Mouse (Mus musculus): Measurements from ENCODE around the gene Cdh23.

Cdh23 gene

DNA sequence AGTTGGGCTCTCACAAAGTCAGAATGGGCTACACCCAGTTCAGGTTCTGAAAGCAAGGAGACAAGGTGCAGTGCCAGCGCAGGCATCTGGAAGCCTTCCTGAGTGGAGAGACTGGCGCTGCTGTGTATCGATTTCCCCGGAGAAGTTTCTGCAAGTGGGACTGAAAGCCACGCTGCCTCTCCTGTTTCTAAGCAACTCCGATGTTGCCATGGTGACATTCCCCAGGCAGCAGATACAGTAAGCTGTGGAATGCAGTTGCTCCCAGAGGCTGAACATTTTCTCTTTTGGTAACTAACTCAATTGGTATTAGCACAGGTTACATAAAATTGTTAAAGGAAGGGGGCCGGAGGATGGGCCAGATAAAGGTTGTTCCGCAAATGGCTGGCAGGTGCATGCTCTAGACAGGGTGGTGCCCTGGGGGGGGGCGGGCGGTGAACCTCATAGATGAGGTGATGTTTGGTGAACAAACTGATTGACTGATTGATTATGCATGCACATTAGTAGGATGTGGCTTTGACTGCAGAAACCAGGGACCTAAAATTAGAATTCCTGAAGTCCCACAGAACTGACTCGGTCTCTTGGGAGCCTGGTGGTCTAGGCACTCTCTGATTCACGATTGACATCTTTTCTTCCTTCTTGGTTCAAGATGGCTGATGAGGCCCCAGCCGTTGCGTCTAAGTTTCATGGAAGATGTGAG is 410.5 kb downstream of the Cdh23 start:
- DNase-seq (ENCODE audit: low spot score in 2 of 2) = peak; percentile 87 to 92

DNA sequence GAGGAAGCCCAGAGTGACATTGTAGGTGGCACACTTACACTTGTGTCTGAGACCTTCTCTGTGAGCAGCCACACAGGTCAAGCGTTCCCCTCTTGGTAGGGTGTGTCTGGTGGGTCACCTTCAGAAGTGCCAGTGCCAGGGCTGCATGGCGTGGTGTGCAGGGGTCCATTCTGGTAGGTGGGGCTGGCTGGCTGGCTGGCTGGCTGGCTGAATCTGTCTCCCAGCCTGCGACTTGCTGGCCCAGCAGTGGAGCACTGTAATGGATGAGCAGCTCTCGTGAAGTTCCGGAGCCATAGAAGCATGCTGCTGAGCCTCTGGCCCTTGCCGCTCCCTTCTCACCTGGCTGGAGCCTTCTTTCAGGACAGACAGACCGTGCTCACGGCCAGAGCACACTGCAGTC is 411.1 kb downstream of the Cdh23 start:
- DNase-seq (ENCODE audit: low spot score in 2 of 2) = peak in 1 of 2 experiments; percentile 54

DNA sequence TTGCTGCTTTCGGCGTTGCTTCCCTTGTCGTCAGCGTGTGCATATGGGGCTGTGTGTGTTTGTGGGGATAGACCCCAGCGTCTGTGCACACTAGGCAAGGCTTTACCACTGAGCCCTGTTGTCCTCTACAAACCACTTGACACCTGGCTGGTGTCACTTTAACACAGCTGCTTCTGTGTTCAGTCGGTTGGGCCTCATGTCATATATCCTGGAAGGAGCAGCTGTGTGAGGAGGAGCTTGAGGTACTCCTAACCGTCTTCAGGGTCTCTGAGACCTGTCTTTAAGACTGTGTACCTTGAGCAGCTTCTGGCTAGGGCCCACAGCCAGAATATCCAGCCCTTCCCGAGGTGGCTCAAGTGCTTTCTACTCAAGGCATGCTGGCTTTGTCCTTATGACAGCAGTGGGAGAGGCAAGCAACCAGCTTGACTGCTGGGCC is 411.6 kb downstream of the Cdh23 start:
- DNase-seq (ENCODE audit: low spot score in 2 of 2) = no peak

DNA sequence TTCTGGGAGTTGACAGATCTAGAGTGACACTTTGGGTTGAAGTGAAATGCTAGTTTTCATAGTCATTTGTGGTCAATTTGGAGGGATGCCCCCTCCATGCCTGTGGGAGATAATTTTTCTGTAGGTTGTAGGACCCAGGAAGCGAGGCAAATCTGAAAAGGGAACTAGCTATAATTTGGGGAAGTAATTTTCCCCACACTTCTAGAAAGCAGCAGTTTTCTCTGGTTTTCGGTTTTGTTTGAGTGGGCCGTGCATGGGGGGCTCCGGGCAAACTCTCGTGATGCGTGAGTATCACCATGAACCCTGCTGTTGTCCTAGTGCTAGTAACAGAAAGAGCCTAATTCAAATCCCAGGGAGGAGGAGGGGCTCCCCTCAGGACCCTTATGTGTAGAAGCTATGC is 412.0 kb downstream of the Cdh23 start:
- no peak for DNase-seq (ENCODE audit: low spot score in 2 of 2)

DNA sequence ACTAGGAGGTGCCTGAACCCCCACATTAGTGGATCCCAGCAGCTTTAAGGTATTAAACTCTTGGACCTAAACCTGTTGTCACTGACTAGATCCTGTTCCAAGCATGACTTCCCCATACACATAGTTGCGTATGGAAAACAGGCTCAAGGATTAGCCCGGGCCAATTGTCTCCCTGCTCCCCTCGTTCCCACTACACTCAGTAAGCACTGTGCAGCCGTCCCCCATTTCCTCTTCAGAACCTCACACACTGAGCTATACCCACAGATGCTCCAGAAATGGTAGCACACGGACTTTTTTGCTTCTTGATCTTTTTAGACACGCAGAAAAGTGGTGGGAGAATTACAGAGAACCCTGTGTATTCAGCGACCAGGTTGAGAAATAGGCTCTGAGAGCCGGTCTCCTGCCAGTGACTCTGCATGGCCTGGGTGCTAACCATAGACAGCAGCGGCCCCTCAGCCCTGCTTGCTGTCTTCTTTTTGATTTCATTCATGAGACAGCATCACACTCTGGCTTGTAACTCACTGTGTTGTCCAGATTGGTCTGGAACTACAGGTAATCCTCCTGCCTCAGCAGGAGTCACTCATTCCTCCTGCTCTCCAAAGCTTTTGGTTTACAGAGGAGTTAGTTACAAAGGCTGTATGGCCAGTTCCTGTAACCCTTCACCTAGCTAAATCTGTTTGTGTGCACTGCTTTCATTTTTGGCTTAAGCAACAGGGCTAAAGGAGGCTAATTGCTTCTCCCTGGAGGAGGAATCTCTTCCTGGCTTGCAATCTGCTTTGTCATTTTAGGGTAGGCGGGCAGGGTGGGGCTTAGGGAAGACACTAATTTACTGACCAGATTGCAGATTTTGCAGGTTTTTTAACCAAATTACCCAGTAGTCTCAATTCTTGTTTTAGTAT is 413.9 kb downstream of the Cdh23 start:
- DNase-seq (ENCODE audit: low spot score in 2 of 2) = peak; percentile 55 to 63

DNA sequence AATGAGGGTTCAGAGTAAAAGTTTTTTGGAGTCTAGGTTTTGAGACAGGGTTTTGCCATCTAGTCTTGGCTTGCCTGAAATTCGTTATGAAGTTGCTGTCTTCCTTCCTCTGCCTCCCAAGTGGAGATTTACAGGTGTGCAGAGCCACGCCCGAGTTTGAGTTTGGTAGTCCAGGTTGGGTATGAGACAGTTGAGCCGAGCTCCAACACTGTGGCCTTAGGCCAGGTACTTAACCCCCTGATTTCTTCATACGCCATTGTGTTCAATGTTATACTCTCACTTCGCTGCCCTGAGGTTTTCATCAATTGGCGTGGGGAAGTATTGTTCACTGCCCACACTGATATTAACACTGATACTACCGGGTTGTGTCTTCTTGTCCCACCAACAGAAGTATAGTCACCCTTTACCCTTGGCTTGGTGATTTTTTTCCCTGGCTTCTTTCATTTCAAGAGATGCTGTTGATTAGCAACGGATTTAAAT is 414.7 kb downstream of the Cdh23 start:
- no peak for DNase-seq (ENCODE audit: low spot score in 2 of 2)

DNA sequence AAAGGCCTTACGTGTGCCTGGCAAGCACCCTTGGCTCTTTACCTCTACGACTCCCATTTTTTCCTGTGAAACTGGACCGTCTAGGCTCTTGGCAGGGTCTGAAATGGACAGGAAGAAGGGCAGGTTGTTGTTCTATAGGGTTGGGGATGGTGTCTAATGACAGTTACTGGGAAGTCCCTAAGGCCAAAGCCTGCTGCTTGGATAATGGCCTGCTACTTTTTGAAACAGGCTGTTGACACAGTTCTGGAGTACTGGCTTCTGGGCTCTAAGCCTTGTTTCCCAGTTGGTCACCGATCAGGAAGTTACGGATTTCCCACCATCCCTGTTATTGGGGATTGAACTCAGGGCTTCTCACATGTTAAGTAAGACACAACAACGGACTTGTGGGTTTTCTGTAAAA is 415.9 kb downstream of the Cdh23 start:
- no peak for DNase-seq (ENCODE audit: low spot score in 2 of 2)

DNA sequence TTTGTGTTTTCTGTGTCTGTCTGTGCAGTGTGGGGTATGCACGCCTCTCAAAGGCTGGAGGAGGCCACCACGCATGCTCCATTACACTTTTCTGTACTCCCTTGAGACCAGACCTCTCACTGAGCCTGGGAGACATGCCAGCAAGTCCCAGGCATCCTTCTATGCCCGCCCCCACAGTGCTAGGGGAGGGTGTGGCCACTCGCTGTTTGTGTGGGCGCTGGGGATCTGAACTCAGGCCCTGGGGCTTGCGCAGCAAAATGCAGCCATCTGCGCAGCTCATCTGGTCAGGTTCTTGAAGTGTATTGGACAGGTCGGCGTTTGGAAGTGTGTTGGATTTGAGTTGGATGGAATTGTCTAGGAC is 416.4 kb downstream of the Cdh23 start:
- peak; percentile 82 to 86 for DNase-seq (ENCODE audit: low spot score in 2 of 2)

DNA sequence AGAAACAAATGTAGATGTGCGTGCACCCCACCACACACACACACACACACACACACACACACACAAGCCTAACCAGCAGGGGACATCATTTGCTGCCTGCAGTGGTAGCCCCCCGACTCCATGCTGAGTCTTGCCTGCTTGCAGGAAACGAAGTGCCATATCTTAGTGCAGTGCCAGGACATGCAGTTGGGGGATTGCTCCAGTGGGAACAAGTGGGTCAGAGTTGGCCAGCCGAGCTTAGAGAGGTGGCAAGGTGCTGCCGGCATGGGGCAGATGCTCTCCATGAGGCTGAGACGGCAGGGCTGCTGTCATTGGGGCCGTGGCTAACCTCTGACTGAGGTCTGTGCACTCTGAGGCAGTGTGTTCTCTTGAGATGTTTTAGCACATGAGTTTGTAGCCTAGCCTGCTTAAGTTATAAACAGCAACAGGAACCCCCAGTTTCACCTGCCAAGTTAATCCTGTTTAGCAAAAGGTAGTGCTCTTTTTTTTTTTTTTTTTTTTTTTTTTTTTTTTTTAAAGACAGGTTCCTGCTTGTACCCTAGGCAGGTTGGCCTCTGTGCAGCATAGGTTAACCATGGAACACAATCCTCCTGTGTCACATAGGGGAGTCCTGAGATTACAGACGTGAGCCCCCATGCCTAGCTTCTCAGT is 416.9 kb downstream of the Cdh23 start:
- no peak for DNase-seq (ENCODE audit: low spot score in 2 of 2)

DNA sequence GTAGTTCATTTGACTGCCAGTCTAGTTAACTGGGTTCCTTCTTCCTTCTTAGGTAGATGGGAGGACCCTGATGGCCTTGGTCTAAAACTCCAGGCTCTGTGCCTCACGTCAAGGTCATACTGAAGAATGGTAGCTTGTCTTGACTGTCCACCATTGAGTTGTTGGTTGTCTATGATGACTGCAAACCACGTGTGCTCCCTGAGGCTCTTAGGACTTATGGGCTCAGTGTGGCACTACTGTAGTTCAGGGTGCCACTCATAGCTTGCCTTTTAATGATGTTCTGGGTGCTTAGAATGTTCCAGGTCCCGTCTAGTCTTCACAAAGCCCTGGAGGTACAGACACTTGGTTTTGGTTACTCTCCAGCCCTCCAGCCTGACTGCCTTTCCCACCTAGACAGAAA is 417.5 kb downstream of the Cdh23 start:
- no peak for DNase-seq (ENCODE audit: low spot score in 2 of 2)

DNA sequence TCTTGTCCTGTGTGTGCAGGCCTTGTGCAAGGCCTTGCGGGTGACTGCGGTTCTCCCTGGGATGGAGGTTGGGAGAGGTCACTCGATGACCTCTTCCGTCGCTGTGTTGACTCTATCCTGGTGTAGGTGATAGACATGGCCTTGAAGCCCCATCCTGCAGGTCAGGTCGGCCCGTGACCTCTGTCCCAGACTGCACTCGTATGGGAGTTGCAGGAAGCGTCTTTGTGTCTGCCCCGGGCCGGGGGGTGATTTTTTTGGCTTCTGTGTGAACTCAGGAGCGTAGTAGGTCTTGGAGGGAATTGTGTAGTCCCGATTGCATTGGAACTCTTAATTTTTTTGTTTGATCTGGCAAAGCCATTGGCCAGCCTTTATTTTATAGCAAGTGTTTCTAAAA is 418.3 kb downstream of the Cdh23 start:
- no peak for DNase-seq (ENCODE audit: low spot score in 2 of 2)

DNA sequence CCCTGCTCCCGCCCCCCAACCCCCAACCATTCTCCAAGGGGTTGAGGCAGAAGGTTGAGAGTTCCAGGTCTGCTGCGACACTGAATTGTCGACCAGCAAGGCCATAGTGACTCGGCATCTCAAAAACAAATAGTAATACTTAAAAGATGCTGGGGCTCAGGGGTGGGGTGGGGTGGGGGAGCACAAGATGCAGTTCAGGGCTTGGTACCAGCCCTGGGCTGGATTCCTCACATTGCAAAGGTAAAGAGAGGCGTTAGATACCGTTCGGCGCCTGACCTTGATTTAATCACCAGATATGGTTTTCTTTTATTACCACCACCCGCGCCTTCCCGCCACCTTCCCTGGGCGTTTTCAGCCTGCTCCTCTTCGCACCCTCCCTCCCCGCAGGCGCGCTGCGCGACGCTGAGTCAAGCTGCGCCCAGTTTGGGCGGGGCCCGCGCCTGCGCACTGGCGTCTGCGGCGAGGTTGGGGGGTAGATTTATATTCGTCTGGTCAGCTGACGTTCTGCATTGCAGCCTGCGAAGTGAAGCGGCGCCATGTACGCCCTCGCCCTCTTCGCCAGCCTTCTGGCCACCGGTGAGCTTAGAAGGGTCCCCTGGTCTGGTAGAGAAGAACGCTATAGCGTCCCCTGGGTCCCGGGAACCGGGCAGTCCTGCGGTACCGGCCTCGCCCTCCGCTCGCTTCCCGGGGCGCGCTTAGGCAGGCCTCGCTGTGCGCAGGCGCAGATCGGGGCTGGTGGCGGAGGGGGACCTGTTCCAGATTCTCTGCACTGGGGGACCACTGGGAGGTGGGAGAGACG is 418.9 kb downstream of the Cdh23 start, which contains the start of gene Psap:
TSS of gene Psap (plus strand) at position 421 of the 799 bp plus-strand sequence.
- DNase-seq (ENCODE audit: low spot score in 2 of 2) = peak; percentile 94

DNA sequence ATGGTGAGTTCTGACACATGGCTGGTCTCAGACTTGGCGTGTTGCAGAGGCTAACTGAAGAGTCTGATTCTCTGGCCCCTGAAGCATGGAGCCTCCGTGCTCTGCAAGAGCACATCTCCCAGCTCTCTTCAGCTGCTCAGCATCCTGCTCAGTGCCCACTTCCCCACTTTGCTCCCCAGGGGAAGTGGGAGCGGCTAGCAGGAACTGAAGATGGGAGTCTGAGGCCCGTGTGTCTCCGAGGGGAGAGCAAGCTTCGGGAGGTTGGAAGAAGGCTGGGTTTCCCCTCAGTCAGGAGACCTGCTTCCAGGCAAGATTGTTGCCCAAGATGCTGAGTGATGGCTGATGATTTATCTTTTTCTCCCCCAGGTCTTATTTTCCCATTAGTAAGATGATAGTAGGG is 422.9 kb downstream of the Cdh23 start:
- no peak for DNase-seq (ENCODE audit: low spot score in 2 of 2)

DNA sequence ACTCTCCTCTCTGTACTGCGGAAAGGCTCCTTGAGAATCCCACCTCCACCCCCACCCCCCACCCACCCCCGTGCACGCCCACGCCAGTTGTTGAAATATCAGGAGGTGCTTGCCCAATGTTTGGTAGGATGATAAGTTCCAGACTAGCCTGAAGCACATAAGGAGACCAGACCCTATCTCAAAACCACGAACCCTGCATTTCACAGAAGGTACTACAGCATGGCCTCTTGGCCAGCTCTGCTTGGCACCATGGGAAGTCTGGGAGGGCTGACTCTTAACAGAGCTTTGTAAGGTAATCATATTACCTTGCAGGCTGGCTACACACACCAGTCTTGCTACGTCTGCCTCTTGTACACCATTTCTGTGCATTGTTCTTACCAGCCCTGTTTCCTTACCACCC is 424.0 kb downstream of the Cdh23 start:
- no peak for DNase-seq (ENCODE audit: low spot score in 2 of 2)

DNA sequence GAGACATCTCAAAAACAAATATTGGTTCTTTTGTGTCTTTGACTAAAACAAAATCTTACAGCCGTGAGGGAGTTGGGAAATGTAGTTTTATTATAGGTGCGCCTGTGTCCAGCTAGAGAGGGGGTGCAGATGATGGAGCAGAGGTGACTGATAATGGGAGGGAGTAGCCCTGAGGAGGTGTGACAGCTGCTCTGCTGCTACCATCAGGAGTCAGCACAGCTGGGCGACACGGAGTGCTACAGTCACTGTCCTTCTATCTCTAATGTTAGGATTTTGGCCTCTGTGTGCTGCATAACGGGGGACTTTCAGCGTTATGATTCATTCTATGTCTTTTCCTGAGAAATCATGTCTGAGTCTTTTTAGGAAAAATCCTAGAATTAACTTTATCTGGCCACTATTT is 425.3 kb downstream of the Cdh23 start:
- no peak for DNase-seq (ENCODE audit: low spot score in 2 of 2)

DNA sequence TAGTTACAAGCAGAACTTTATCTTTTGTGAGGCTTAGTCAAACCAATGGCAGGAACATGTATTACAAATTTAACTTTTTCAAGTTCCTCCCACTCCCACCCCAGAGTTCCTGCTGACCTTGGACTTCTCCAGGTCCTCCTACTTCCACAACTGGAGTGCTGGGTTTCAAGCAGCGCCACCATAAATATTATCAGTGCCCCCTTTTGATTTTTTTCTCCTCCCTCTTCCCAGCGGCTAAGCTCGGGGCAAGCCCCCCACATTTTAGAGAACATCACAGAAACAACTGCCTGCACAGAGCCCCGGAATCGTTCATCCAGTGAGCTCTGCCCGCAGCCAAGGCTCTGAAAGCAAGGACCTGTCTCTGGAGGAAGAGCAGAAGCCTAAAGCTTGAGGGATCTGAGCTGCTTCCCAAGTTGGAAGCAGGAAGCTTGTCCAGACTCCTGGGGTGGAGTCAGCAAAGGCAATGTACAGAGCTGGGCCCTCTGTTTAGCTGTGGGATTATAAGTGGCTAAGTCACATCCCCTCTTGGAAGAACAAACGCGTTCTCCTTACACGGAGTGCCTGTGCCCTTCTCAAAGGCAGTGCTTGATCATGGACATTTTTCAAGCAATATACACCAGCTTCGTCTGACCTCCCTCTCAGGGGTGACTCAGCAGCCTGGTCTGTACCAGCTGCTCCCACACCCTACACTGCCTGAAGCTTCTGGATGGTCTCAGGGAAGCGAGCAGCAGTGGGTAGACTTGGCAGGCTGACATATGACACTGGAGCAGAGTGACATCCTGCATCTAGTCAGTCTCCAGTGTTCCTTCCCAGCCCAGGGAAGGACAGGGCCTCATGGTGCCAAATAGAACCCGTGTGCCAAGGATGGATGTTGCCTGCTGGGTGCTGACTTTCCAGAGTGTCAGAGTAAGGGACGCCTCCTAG is 426.9 kb downstream of the Cdh23 start:
- no peak for DNase-seq (ENCODE audit: low spot score in 2 of 2)

DNA sequence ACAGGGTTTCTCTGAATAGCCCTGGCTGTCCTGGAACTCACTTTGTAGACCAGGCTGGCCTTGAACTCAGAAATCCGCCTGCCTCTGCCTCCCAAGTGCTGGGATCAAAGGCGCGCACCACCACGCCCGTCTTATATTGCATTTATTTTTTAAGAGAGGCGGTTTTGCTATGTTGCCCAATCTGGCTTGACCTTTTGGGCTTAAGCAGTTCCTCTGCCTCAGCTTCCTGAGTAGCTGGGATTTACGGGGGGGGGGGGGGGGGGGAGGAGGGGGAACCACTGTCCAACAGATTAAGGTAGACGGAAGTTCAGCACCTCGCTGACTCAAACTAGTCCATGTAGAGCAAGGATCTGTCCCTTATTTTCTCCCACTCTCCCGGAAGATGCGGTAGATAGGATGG is 427.6 kb downstream of the Cdh23 start:
- DNase-seq (ENCODE audit: low spot score in 2 of 2) = no peak

DNA sequence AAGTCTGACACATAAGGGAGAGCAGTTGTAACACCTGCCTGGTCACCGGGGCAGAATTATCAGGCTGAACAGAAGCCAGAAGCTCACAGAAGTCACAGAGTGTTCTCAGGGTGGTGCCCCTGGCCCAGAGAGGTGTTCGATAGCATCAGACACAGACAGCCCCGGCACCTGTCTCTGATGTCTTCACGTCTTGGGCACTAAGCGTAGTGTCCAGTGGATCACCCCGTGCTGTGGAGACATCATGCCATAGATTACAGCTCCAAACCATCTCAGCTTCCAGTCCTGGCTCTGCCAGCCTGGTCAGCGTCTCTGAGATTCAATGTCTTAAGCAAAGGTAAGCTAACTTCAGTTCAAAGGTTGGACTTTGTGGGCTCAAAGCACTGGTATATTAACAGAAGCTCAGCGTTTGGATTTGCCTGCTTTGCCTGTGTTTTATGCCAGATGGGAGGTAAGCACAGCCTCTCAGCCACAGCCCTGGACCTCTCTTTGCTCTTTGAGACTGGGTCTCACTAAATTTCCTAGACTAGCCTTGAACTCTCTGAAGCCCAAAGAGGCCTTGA is 429.4 kb downstream of the Cdh23 start:
- no peak for DNase-seq (ENCODE audit: low spot score in 2 of 2)

DNA sequence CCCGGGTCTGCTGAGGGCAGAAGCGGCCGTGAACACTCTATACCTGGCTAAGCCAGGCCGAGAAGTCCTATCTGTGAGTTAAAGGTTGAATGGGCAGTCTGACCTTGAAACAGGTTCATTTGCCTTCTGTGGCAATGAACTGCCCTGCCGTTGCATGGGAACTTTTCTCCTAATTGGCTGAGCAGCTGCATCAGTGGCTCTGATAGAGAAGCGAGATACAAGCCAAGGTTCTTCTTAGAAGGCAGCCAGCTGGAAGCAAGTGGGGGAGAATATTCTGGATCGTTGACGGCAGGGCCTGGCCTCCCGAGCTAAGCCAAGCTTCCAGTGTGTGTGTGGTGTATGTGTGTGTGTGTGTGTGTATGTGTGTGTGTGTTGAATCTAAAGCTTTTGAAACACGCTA is 431.0 kb downstream of the Cdh23 start:
- DNase-seq (ENCODE audit: low spot score in 2 of 2) = no peak

DNA sequence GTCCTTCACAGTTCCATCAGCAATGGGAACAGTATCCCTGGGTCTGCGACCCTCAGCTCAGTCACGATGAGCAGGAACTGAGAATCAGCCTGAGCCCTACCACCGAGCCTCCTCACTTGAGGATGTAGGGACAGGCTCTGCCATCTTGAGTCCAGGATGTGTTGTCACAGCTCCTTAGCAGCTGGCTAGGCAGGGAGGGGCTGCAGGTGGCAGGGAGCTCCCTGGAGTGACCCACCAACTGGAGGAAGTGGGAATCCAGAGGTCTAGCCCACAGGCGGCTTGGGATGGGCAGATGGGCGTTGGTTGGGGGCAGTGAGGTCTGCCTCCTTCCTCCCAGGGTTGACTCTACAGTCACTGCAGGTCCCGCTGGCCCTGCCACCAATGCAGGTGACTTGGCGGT is 432.9 kb downstream of the Cdh23 start:
- DNase-seq (ENCODE audit: low spot score in 2 of 2) = no peak

Data from right cerebral cortex, adult 2 months (tissue).